In the genomic region with DNA sequence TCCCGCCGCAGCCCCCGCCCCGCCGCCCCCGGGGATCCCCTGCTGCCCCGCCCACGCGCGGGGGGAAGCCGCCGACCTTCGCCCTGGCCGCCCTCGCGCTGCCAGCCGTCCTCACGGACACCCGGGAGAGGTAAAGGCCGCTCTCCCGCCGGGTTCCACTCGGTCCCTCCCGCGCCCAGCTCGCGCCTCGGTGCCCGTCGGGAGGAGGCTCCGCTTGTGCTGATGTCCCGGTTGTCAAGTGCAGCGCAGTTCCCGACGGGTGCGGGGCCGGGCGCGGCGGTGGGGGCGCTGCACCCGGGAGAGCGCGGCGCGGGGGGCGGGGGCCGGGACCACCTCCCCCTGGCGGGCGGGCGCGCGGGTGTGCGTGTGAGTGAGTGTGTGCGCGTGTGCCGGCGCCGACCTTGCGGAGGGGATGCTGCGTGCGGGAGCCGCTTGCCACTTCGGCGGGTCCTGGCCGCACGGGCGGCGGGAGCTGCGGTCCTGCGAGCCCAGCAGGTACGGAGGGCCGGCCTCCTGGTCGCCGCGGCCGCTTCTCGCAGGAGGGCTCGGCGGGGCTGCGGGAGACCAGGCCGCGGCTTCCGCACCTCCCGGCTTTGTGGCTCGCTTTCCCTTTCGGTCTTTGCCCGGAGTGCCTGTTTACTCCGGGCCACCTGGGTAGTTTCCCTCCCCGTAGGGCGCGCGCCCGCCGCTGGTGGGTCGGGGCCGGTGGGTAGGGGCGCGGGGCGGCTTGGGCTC, we compare ENCODE assay signal across 8 mouse cellular contexts. TPM values are rescaled to one million over a fixed set of nuclear protein-coding genes. Genes with fewer than 3 reads are reported as not detected.
DNase-seq lines count a peak whose midpoint lies in the region; ATAC-seq and TF ChIP-seq lines count a peak whose summit lies in the region.

A gene (plus strand): TSS at position 61 of the 735 bp plus-strand sequence.

- intact Hi-C loops in gastrocnemius, postnatal 14 days (cut with DNase I; ENCODE audit: low total_unique reads), result no loop called here

- peak within 1 kb of the TSS; percentile 76 for H3K4me2 ChIP-seq in intestine, embryonic 15.5 days (replicated peaks)
- peak within 1 kb of the TSS; percentile 88 for H3K4me2 ChIP-seq in limb, embryonic 14.5 days (replicated peaks; ENCODE audit: low read depth, low read length, severe bottlenecking)
- peak within 1 kb of the TSS; percentile 89 for H3K4me2 ChIP-seq in midbrain, embryonic 15.5 days

- no peaks in the 10 kb centered on the region for H3K27me3 ChIP-seq in intestine, embryonic 15.5 days (replicated peaks)
- no peaks in the 10 kb centered on the region for H3K27me3 ChIP-seq in limb, embryonic 14.5 days (ENCODE audit: control insufficient read depth, insufficient read depth, low read length)
- no peaks in the 10 kb centered on the region for H3K27me3 ChIP-seq in midbrain, embryonic 15.5 days (replicated peaks)

- no peaks in the 10 kb centered on the region for H3K9me3 ChIP-seq in intestine, embryonic 15.5 days
- H3K9me3 ChIP-seq in limb, embryonic 14.5 days (ENCODE audit: control insufficient read depth, low read length), result no peaks in the 10 kb centered on the region
- H3K9me3 ChIP-seq in midbrain, embryonic 15.5 days, result no peaks in the 10 kb centered on the region

- ATAC-seq in intestine, embryonic 15.5 days, result peak; percentile 63
- peak; percentile 39 for ATAC-seq in limb, embryonic 14.5 days (ENCODE audit: low FRiP score, low read depth)
- ATAC-seq in midbrain, embryonic 15.5 days (replicated peaks), result peak; percentile 77

- DNase-seq in ovary, postnatal 10 days (ENCODE audit: low spot score), result peak; percentile 55
- no peak for DNase-seq in ovary, adult 18-20 months (ENCODE audit: low spot score)
- DNase-seq in embryo, embryonic 10.5 days (ENCODE audit: low spot score), result peak; percentile 66
- no peak for DNase-seq in gastrocnemius, postnatal 14 days
- peak; percentile 31 for DNase-seq in limb, embryonic 14.5 days (ENCODE audit: low spot score)
- peak; percentile 52 to 87 for DNase-seq in spleen, postnatal 4 days (ENCODE audit: low spot score in 2 of 2)

- 0 out of 2 replicates have a peak, but pooled peaks cover 4% of the 10 kb centered on the region for H3K36me3 ChIP-seq in intestine, embryonic 15.5 days
- H3K36me3 ChIP-seq in limb, embryonic 14.5 days (ENCODE audit: control insufficient read depth, insufficient read depth, low read length), result peaks cover 18% of the 10 kb centered on the region
- no peaks in the 10 kb centered on the region; the same call in 1 of the 2 replicates for H3K36me3 ChIP-seq in midbrain, embryonic 15.5 days (replicated peaks)

- H3K9ac ChIP-seq in intestine, embryonic 15.5 days, result peak within 1 kb of the TSS; percentile 90
- peak within 1 kb of the TSS; percentile 89 for H3K9ac ChIP-seq in limb, embryonic 14.5 days (ENCODE audit: low read depth, low read length, severe bottlenecking)
- H3K9ac ChIP-seq in midbrain, embryonic 15.5 days, result peak within 1 kb of the TSS; percentile 98

- H3K4me1 ChIP-seq in intestine, embryonic 15.5 days (replicated peaks), result no peaks in the 10 kb centered on the region; the same call in 1 of the 2 replicates
- H3K4me1 ChIP-seq in limb, embryonic 14.5 days (ENCODE audit: control insufficient read depth, insufficient read depth, low read length), result peaks cover 12% of the 10 kb centered on the region
- peaks cover 46% of the 10 kb centered on the region for H3K4me1 ChIP-seq in midbrain, embryonic 15.5 days

- H3K27ac ChIP-seq in intestine, embryonic 15.5 days, result peak within 1 kb of the TSS; percentile 91
- peak within 1 kb of the TSS; percentile 90 for H3K27ac ChIP-seq in limb, embryonic 14.5 days (replicated peaks; ENCODE audit: low read depth, low read length)
- H3K27ac ChIP-seq in midbrain, embryonic 15.5 days, result peak within 1 kb of the TSS; percentile 96

- 0% methylated on average over 80 of the region's 100 CpGs for WGBS in intestine, embryonic 15.5 days
- WGBS in limb, embryonic 14.5 days, result 0% methylated on average over 21 of the region's 100 CpGs
- under 1% methylated on average over 77 of the region's 100 CpGs for WGBS in midbrain, embryonic 15.5 days

- no peak for TF ChIP-seq POLR2A in limb, embryonic 14.5 days (IDR thresholded peaks at IDR 0.05; ENCODE audit: borderline replicate concordance, extremely low read depth, insufficient read depth, insufficient read length)

- peak within 1 kb of the TSS; percentile 92 for H3K4me3 ChIP-seq in intestine, embryonic 15.5 days (replicated peaks)
- peak within 1 kb of the TSS; percentile 91 for H3K4me3 ChIP-seq in limb, embryonic 14.5 days (replicated peaks; ENCODE audit: low read length)
- peak within 1 kb of the TSS; percentile 95 for H3K4me3 ChIP-seq in midbrain, embryonic 15.5 days

RNA-seq across cellular contexts. Expression of the gene that starts here (rescaled TPM):
- 10 to 100 TPM; 12.1 to 16.2 TPM for total RNA-seq in gastrocnemius, postnatal 14 days (2021)
- 8.7 and 10.4 TPM in 2 replicates for polyA plus RNA-seq in intestine, embryonic 15.5 days (2015; fragmentation: Nextera tagmentation; extraction: Ambion mirVana)
- 15.4 and 15.7 TPM in 2 replicates for polyA plus RNA-seq in limb, embryonic 14.5 days (2012; rRNA removed)
- 13.4 and 13.6 TPM in 2 replicates for polyA plus RNA-seq in limb, embryonic 14.5 days (2014; fragmentation: Nextera tagmentation; extraction: Ambion mirVana)
- 17.3 and 18.2 TPM in 2 replicates for polyA plus RNA-seq in midbrain, embryonic 15.5 days (2015; fragmentation: Nextera tagmentation; extraction: Ambion mirVana)

Comparison
In these comparisons a context has a peak if more than half of its experiments do, and no peak if none do; other contexts are left out.
1. DNase-seq: peak in ovary, postnatal 10 days (single experiment), embryo, embryonic 10.5 days (single experiment), limb, embryonic 14.5 days (single experiment) and spleen, postnatal 4 days (2 of 2); none in ovary, adult 18-20 months (single experiment) and gastrocnemius, postnatal 14 days (single experiment).
2. Peak in every context shown above with its lines, with median percentiles within 50 percentile points of each other: ATAC-seq, H3K27ac ChIP-seq, H3K4me2 ChIP-seq, H3K4me3 ChIP-seq and H3K9ac ChIP-seq.